Mouse (Mus musculus): ENCODE measurements around the gene Serpina1f. TPM values are rescaled to one million over a fixed set of nuclear protein-coding genes. Genes with fewer than 3 reads are reported as not detected.

The Serpina1f gene
- polyA plus RNA-seq, 1 experiment from 2014 or later = not detected

Other genes with a start within 250 kb of the Serpina1f start
- gene Ifi27l2b, start 238.3 kb downstream of the Serpina1f start, polyA plus RNA-seq (2014; fragmentation: Nextera tagmentation; extraction: Ambion mirVana) = not detected in 2 replicates
- gene Ppp4r4, start 163.2 kb downstream of the Serpina1f start, polyA plus RNA-seq (2014; fragmentation: Nextera tagmentation; extraction: Ambion mirVana) = 2.2 TPM in 2 replicates
- gene Serpina10, start 64.1 kb downstream of the Serpina1f start, polyA plus RNA-seq (2014; fragmentation: Nextera tagmentation; extraction: Ambion mirVana) = 0.11 TPM in 1 of 2 replicates, not detected in the other
- gene Serpina6, start 38.3 kb downstream of the Serpina1f start, polyA plus RNA-seq (2014; fragmentation: Nextera tagmentation; extraction: Ambion mirVana) = not detected in 2 replicates
- not detected in 2 replicates for gene Serpina16, start 19.4 kb downstream of the Serpina1f start, polyA plus RNA-seq (2014; fragmentation: Nextera tagmentation; extraction: Ambion mirVana)
- gene Serpina1d, start 78.1 kb upstream of the Serpina1f start, polyA plus RNA-seq (2014; fragmentation: Nextera tagmentation; extraction: Ambion mirVana) = not detected in 2 replicates
- gene Serpina1b, start 134.8 kb upstream of the Serpina1f start, polyA plus RNA-seq (2014; fragmentation: Nextera tagmentation; extraction: Ambion mirVana) = not detected in 2 replicates
- gene Serpina1a, start 168.0 kb upstream of the Serpina1f start, polyA plus RNA-seq (2014; fragmentation: Nextera tagmentation; extraction: Ambion mirVana) = not detected in 2 replicates
- not detected in 2 replicates for gene Serpina1c, start 209.4 kb upstream of the Serpina1f start, polyA plus RNA-seq (2014; fragmentation: Nextera tagmentation; extraction: Ambion mirVana)

Measured in forebrain, embryonic 14.5 days (tissue).